Mouse (Mus musculus) c-Kit-negative CD71-positive TER-119-positive erythroid progenitor cells, embryonic 14.5 days (primary cell): ENCODE results near the gene Fer.
"Not testable (repeated sequence)": the region's sequence is repeated elsewhere in the genome, so short reads cannot be mapped to it uniquely, and the experiment has no call there.

Experiments
- DNase-seq: peaks from one replicate; pipeline ENCODE4 v3.0.0-alpha.2; 2013; ENCODE audit warnings: low read depth, low spot score

The Fer gene

GRCm38 (mm10) chr17:63863012-63863630 lies at the start of gene Fer:
Fer (plus strand) TSS chr17:63863062.
- DNase-seq: no peak

- DNase-seq: no peak
Observed at GRCm38 (mm10) chr17:63813552-63813951, 49.3 kb upstream of the Fer start.

GRCm38 (mm10) chr17:63818444-63819027 lies 44.3 kb upstream of the Fer start:
- no peak for DNase-seq

- no peak for DNase-seq
Observed at GRCm38 (mm10) chr17:63824141-63824540, 38.7 kb upstream of the Fer start.

GRCm38 (mm10) chr17:63826196-63826595 lies 36.7 kb upstream of the Fer start:
- DNase-seq: no peak

- no peak for DNase-seq
Observed at GRCm38 (mm10) chr17:63826767-63827166, 36.1 kb upstream of the Fer start.

GRCm38 (mm10) chr17:63828561-63829332 lies 34.1 kb upstream of the Fer start:
- DNase-seq: no peak

- no peak for DNase-seq
Observed at GRCm38 (mm10) chr17:63831550-63831949, 31.3 kb upstream of the Fer start.

GRCm38 (mm10) chr17:63836223-63836622 lies 26.6 kb upstream of the Fer start:
- DNase-seq: no peak

- no peak for DNase-seq
Observed at GRCm38 (mm10) chr17:63836641-63837040, 26.2 kb upstream of the Fer start.

- DNase-seq: no peak
Observed at GRCm38 (mm10) chr17:63838144-63838543, 24.7 kb upstream of the Fer start.

- no peak for DNase-seq
Observed at GRCm38 (mm10) chr17:63839636-63840269, 23.1 kb upstream of the Fer start.

GRCm38 (mm10) chr17:63842226-63842625 lies 20.6 kb upstream of the Fer start:
- no peak for DNase-seq

GRCm38 (mm10) chr17:63844936-63845335 lies 17.9 kb upstream of the Fer start:
- DNase-seq: no peak

- not testable (repeated sequence) for DNase-seq
Observed at GRCm38 (mm10) chr17:63845766-63846165, 17.1 kb upstream of the Fer start.

- DNase-seq: no peak
Observed at GRCm38 (mm10) chr17:63849151-63849550, 13.7 kb upstream of the Fer start.

GRCm38 (mm10) chr17:63849566-63849965 lies 13.3 kb upstream of the Fer start:
- peak; percentile 31 for DNase-seq

- no peak for DNase-seq
Observed at GRCm38 (mm10) chr17:63850016-63850415, 12.8 kb upstream of the Fer start.

- DNase-seq: no peak
Observed at GRCm38 (mm10) chr17:63857023-63857544, 5.8 kb upstream of the Fer start.

GRCm38 (mm10) chr17:63860988-63861387 lies 1.9 kb upstream of the Fer start:
- no peak for DNase-seq

- DNase-seq: no peak
Observed at GRCm38 (mm10) chr17:63862399-63862798, 463 bp upstream of the Fer start.

- peak; percentile 94 for DNase-seq
Observed at GRCm38 (mm10) chr17:63863647-63864149, 836 bp downstream of the Fer start, which contains the start of gene A930002H24Rik. A930002H24Rik (minus strand) TSS chr17:63863791.
